Mouse (Mus musculus): ENCODE results near the gene Zfp839.

DNA sequence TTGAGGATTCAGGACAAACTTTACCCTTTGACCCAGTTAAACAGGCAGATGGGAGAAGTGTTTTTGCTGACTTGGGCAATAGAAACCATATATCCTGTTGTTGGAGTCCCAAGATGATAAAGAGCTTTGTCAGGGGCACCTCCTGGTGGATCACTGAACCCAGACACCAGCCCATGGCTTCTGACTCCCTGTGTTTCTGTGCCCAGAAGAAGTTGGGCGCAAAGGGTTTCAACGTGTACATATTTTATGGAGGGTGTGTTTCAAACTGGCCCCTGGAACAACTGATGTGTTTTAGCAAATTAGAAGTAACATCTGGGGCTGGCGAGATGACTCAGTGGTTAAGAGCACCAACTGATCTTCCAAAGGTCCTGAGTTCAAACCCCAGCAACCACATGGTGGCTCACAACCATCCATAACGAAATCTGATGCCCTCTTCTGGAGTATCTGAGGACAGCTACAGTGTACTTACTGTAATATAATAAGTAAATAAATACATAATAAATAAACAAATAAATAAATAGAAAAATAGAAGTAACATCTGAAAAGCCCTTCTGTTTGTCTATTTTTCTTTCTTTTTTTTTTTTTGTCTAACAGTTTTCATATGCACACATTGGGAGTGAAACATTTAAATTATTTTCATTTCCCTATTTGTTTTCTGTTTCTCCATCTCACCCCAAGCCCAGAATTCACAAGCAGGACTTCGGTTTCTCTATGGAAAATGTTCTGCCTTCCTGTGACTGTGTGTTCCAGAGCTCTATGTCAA is 8.1 kb upstream of the Zfp839 start:
- no peak for TF ChIP-seq CTCF (IDR thresholded peaks at IDR 0.05; ENCODE audit: borderline replicate concordance, insufficient read depth, low read depth, low read length)
- TF ChIP-seq POLR2A (IDR thresholded peaks at IDR 0.05; ENCODE audit: borderline replicate concordance, insufficient read depth, low read length): no peak
